Mouse (Mus musculus) CH12.LX (cell line): Measurements from ENCODE around the gene Slc6a17. TPM values are rescaled to one million over a fixed set of nuclear protein-coding genes. Genes with fewer than 3 reads are reported as not detected.

Experiments
- DNase-seq: peaks from one replicate; pipeline ENCODE4 v3.0.0-alpha.2; 2013; ENCODE audit errors: extremely low read depth
- H3K27ac ChIP-seq: 2 replicates; pipeline ENCODE4 v1.5.1; 2012; ENCODE audit warnings: low read depth, mild to moderate bottlenecking, control low read depth, moderate library complexity; ENCODE audit not compliant: insufficient read depth
- H3K27me3 ChIP-seq: replicated peaks from 2 replicates; pipeline ENCODE3; 2012; ENCODE audit warnings: inconsistent platforms
- H3K36me3 ChIP-seq, 2 experiments: replicated peaks in 1 of 2; 2 replicates each; pipeline versions ENCODE3 to v1.6.1; 2012; ENCODE audit warnings: inconsistent platforms in 1 of 2, low read length in 1 of 2, mild to moderate bottlenecking in 1 of 2, mixed read lengths in 1 of 2, moderate library complexity in 1 of 2; ENCODE audit not compliant: control insufficient read depth in 1 of 2, insufficient read depth in 1 of 2
- H3K4me1 ChIP-seq, 2 experiments: 2 replicates each; pipeline ENCODE4 v1.6.1; 2012; ENCODE audit warnings: inconsistent platforms in 1 of 2, moderate library complexity in 1 of 2; ENCODE audit not compliant: insufficient read depth in 2 of 2, control insufficient read depth in 1 of 2
- H3K4me2 ChIP-seq: 2 replicates; pipeline ENCODE4 v1.6.1; 2012; ENCODE audit warnings: low read depth, mild to moderate bottlenecking, control low read depth; ENCODE audit not compliant: poor library complexity, insufficient read depth, severe bottlenecking
- H3K4me3 ChIP-seq, 3 experiments: fragments of 150-350 bp in 1 of 3; sonication (generic) in 1 of 3; replicated peaks in 1 of 3; 2 replicates each; pipeline versions ENCODE3 to v1.5.1; 2011 to 2012; ENCODE audit warnings: low read depth in 2 of 3, low read length in 2 of 3, mild to moderate bottlenecking in 2 of 3, moderate library complexity in 2 of 3, control low read depth in 1 of 3, improper control_type of control experiment in 1 of 3, inconsistent platforms in 1 of 3, mixed read lengths in 1 of 3; ENCODE audit not compliant: poor library complexity in 1 of 3
- H3K79me2 ChIP-seq: replicated peaks from 2 replicates; pipeline ENCODE4 v1.6.1; 2012; ENCODE audit warnings: mild to moderate bottlenecking, moderate library complexity; ENCODE audit not compliant: control insufficient read depth, poor library complexity, insufficient read depth, severe bottlenecking; ENCODE audit errors: extremely low read depth
- H3K9ac ChIP-seq: 2 replicates; pipeline ENCODE4 v1.6.1; 2012; ENCODE audit warnings: low read depth, mild to moderate bottlenecking, control low read depth, moderate library complexity; ENCODE audit not compliant: insufficient read depth
- H3K9me3 ChIP-seq: replicated peaks from 2 replicates; pipeline ENCODE3; 2012; ENCODE audit warnings: low read length, inconsistent platforms, mixed read lengths
- CHD1 ChIP-seq: IDR thresholded peaks from 2 replicates; pipeline ENCODE4 v1.6.1; 2012; ENCODE audit warnings: low read depth, low read length, improper control_type of control experiment, inconsistent platforms
- CHD2 ChIP-seq: IDR thresholded peaks from 2 replicates; pipeline ENCODE4 v1.6.1; 2011; ENCODE audit warnings: low read length, improper control_type of control experiment
- CTCF ChIP-seq, 2 experiments: IDR thresholded peaks in 1 of 2; conservative IDR thresholded peaks in 1 of 2; 2 replicates each; pipeline ENCODE4 v1.5.1; 2011 to 2012; ENCODE audit warnings: low read depth in 2 of 2, low read length in 2 of 2, improper control_type of control experiment in 1 of 2, inconsistent platforms in 1 of 2, mild to moderate bottlenecking in 1 of 2, moderate library complexity in 1 of 2
- E2F4 ChIP-seq: IDR thresholded peaks from 2 replicates; pipeline ENCODE4 v1.6.1; 2011; ENCODE audit warnings: low read depth, low read length, improper control_type of control experiment; ENCODE audit not compliant: insufficient replicate concordance
- EP300 ChIP-seq: IDR thresholded peaks from 2 replicates; pipeline ENCODE4 v1.6.1; 2011; ENCODE audit warnings: low read length, improper control_type of control experiment
- GABPA ChIP-seq: IDR thresholded peaks from 2 replicates; pipeline ENCODE4 v1.6.1; 2012; ENCODE audit warnings: low read depth, low read length, improper control_type of control experiment, inconsistent platforms; ENCODE audit not compliant: insufficient replicate concordance
- JUN ChIP-seq: IDR thresholded peaks from 2 replicates; pipeline ENCODE4 v1.6.1; 2011; ENCODE audit warnings: low read depth, mild to moderate bottlenecking, low read length, improper control_type of control experiment, moderate library complexity; ENCODE audit not compliant: insufficient read depth
- KAT2A ChIP-seq: IDR thresholded peaks from 2 replicates; pipeline ENCODE4 v1.6.1; 2012; ENCODE audit warnings: low read length, improper control_type of control experiment, inconsistent platforms; ENCODE audit not compliant: insufficient replicate concordance
- MAFK ChIP-seq: IDR thresholded peaks from 2 replicates; pipeline ENCODE4 v1.6.1; 2011; ENCODE audit warnings: low read length, improper control_type of control experiment; ENCODE audit not compliant: insufficient replicate concordance
- MAX ChIP-seq: IDR thresholded peaks from 2 replicates; pipeline ENCODE4 v1.6.1; 2011; ENCODE audit warnings: low read length, improper control_type of control experiment
- NELFE ChIP-seq: IDR thresholded peaks from 2 replicates; pipeline ENCODE4 v1.6.1; 2011; ENCODE audit warnings: low read depth, low read length, improper control_type of control experiment
- NRF1 ChIP-seq: IDR thresholded peaks from 2 replicates; pipeline ENCODE4 v1.6.1; 2014; ENCODE audit warnings: low read depth, mild to moderate bottlenecking, inconsistent platforms, low read length, improper control_type of control experiment, moderate library complexity
- PAX5 ChIP-seq: IDR thresholded peaks from 2 replicates; pipeline ENCODE4 v1.6.1; 2012; ENCODE audit warnings: low read length, inconsistent platforms, mixed read lengths
- POLR2A ChIP-seq: IDR thresholded peaks from 2 replicates; pipeline ENCODE4 v1.6.1; 2011; ENCODE audit warnings: low read depth, mild to moderate bottlenecking, improper control_type of control experiment, low read length
- RAD21 ChIP-seq: IDR thresholded peaks from 2 replicates; pipeline ENCODE4 v1.6.1; 2011; ENCODE audit warnings: low read depth, mild to moderate bottlenecking, low read length, improper control_type of control experiment, moderate library complexity
- RCOR1 ChIP-seq: conservative IDR thresholded peaks from 2 replicates; pipeline ENCODE4 v1.6.1; 2012; ENCODE audit warnings: low read depth, mild to moderate bottlenecking, inconsistent platforms, low read length, improper control_type of control experiment
- TCF12 ChIP-seq: IDR thresholded peaks from 2 replicates; pipeline ENCODE4 v1.6.1; 2014; ENCODE audit warnings: low read depth, mild to moderate bottlenecking, inconsistent platforms, low read length, improper control_type of control experiment
- UBTF ChIP-seq: IDR thresholded peaks from 2 replicates; pipeline ENCODE4 v1.6.1; 2012; ENCODE audit warnings: low read depth, mild to moderate bottlenecking, inconsistent platforms, low read length, improper control_type of control experiment, moderate library complexity
- ZC3H11A ChIP-seq: IDR thresholded peaks from 2 replicates; pipeline ENCODE4 v1.6.1; 2012; ENCODE audit warnings: low read depth, mild to moderate bottlenecking, inconsistent platforms, low read length, improper control_type of control experiment
- ZNF384 ChIP-seq: IDR thresholded peaks from 2 replicates; pipeline ENCODE4 v1.6.1; 2012; ENCODE audit warnings: low read depth, low read length, improper control_type of control experiment, inconsistent platforms
- dilution Hi-C: fragments of 300-500 bp; cut with MboI; formaldehyde crosslinking; loops from 2 replicates; pipeline ENCODE4 v1.14.3; 2020; ENCODE audit warnings: low sequenced_read_pairs; ENCODE audit not compliant: extremely low pct_unique_long_range_greater_than_20kb, extremely low pct_ligation_motif_present
- in situ Hi-C: fragments of 300-500 bp; cut with MboI; formaldehyde crosslinking; loops from 3 replicates; pipeline ENCODE4 v1.14.3; 2019; ENCODE audit warnings: low sequenced_read_pairs, low pct_ligation_motif_present, low pct_unique_long_range_greater_than_20kb, mixed read lengths
- polyA plus RNA-seq: library from polyadenylated mRNA; unstranded; fragments of >175 nt; gene quantifications from 2 replicates; pipeline ENCODE4 v1.2.1, GENCODE M21; 2012; ENCODE audit warnings: low read depth; ENCODE audit not compliant: insufficient read length
- total RNA-seq, 2 experiments: library from RNA; depleted of rRNA; stranded (reverse); fragments of 300-350 nt in 1 of 2; fragments of >200 nt in 1 of 2; gene quantifications; 2 replicates each; pipeline ENCODE4 v1.2.3; 2012 to 2014

The Slc6a17 gene
- total and polyA plus RNA-seq, 3 experiments: not detected

DNA sequence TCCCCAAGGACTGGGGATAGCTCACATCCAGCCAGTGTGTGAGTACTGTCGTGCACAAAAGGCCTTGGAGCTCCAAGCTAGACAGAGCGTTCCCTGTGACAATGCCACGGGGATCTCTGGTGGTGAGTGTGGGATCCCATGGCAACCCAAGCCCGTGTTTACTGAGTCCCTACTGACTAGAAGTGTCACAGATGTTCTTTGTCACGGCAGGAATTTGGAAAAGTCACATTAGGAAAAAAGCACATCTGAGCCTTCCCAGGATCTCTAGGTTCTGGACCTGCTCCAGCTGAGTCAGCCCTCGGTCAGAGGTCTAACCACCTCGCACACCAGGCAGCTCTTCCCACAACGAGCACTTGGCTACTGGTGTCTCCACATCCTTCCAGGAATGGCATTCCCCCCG is 84.2 kb downstream of the Slc6a17 start:
- in situ Hi-C loops: no loop called here
- DNase-seq: no peak
- H3K9ac ChIP-seq: no peak overlapping the region
- H3K36me3 ChIP-seq: no peaks in the 10 kb centered on the region
- H3K79me2 ChIP-seq: no peaks in the 10 kb centered on the region
- dilution Hi-C loops: no loop called here
- no peak overlapping the region for H3K27ac ChIP-seq
- no peaks in the 10 kb centered on the region for H3K9me3 ChIP-seq
- TF ChIP-seq CTCF (conservative IDR thresholded peaks at IDR 0.05 in 1 of 2, IDR thresholded peaks at IDR 0.05 in 1 of 2; ENCODE audit: low read depth in 2 of 2, low read length in 2 of 2) (no peak), ZC3H11A (no peak), MAX (no peak), JUN (no peak), GABPA (no peak), PAX5 (no peak), TCF12 (no peak), CHD2 (no peak)
- no peaks in the 10 kb centered on the region for H3K4me1 ChIP-seq
- no peak overlapping the region for H3K4me2 ChIP-seq
- peaks cover 79% of the 10 kb centered on the region for H3K27me3 ChIP-seq
- H3K4me3 ChIP-seq: no peak overlapping the region

DNA sequence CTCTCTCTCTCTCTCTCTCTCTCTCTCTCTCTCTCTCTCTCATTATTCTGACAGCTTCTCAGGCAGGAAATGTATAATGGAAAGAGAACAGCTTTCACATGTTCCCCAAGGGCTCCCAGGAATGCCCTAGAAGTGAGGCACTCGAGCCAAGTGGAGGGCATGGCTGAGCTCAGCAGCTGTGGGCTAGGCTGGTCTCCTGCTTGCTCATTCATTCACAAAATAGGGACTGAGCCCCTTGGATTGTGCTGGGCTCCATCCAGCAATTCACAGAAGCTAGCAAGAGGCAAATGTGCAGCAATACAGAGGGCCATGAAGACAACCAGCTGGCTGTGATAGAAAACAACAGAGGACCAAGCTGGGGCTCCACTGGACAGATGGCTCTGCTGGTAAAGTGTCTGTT is 86.5 kb downstream of the Slc6a17 start:
- Histone ChIP-seq H3K27me3 (peaks cover 83% of the 10 kb centered on the region), H3K9ac (no peak overlapping the region), H3K4me1 (no peaks in the 10 kb centered on the region), H3K4me2 (no peak overlapping the region), H3K79me2 (no peaks in the 10 kb centered on the region), H3K36me3 (no peaks in the 10 kb centered on the region), H3K4me3 (no peak overlapping the region), H3K27ac (no peak overlapping the region), H3K9me3 (peaks cover 5% of the 10 kb centered on the region)
- dilution Hi-C loops: no loop called here
- in situ Hi-C loops: no loop called here
- DNase-seq: no peak
- TF ChIP-seq POLR2A: no peak
- no peak for TF ChIP-seq CTCF (conservative IDR thresholded peaks at IDR 0.05 in 1 of 2, IDR thresholded peaks at IDR 0.05 in 1 of 2; ENCODE audit: low read depth in 2 of 2, low read length in 2 of 2)
- no peak for TF ChIP-seq CHD1
- TF ChIP-seq RCOR1: no peak
- no peak for TF ChIP-seq E2F4
- TF ChIP-seq EP300: no peak
- TF ChIP-seq NELFE: no peak
- TF ChIP-seq ZC3H11A: no peak
- TF ChIP-seq NRF1: no peak
- TF ChIP-seq MAFK: no peak
- no peak for TF ChIP-seq UBTF
- TF ChIP-seq KAT2A: no peak
- TF ChIP-seq RAD21: no peak
- TF ChIP-seq TCF12: no peak
- no peak for TF ChIP-seq ZNF384
- TF ChIP-seq, all 38 proteins: peak for 0
